Mouse (Mus musculus) pancreas, adult 10 weeks (tissue): ENCODE data around the gene Ankrd52. TPM values are rescaled to one million over a fixed set of nuclear protein-coding genes. Genes with fewer than 3 reads are reported as not detected.

Source experiments
- polyA plus RNA-seq: library from polyadenylated mRNA; stranded (reverse); fragments of 350-450 nt; fragmentation: Illumina TruSeq; extraction: RNeasy Lipid Tissue Mini Kit (QIAGEN cat#74804); gene quantifications from one replicate; pipeline ENCODE4 v1.2.3, GENCODE M21; 2015; ENCODE audit warnings: low read depth, low replicate concordance; ENCODE audit not compliant: insufficient read depth

Gene Ankrd52
- 5.5 TPM for polyA plus RNA-seq

GRCm38 (mm10) chr10:128376455-128377211 is at the start of gene Ankrd52:
TSS of gene Ankrd52 (plus strand) at chr10:128377115.

DNA sequence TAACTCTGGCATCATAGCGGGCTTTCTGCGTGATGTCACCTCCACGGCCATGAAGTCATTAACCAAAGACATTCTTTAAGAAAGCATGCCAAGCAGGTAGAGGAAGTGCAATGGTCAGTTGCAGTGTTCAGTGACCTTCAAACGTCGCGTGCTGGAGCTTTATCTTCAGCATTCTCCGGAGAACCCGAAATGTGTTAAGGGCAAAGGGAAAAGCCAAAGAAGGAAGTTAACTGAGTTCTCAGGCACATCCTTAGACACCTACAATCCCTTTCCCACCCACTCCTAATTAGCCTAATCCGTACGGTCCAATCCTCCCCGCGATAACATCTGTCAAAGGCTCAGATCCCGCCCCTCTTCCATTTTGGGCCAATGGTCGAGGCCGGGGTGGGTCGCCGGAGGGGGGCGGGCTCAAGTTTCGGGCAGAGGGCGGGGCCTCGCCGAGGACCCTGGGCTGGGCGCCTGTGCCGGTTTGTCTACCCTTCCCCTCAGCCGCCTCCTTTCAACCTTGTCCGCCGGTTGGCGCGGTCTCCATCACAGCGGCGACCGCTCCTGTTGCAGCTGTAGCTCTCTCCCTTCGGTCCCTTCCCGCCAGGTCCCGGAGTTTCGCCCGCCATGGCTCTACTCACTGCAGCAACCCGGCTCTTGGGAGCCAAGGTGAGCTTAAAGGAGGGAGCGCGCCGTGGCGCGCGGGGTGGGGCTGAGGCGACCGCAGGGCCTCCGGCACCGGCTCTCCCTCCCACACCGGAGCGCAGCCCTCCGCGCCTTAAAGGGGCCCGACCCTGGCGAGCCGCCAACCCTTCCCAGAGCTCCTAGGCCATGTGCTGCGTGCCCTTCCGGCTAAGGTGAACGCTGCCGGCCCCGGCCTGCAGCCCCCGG is 39.4 kb upstream of the Ankrd52 start, which contains the start of gene Cs:
Gene Cs, plus strand, starts transcription at position 429 of the 876 bp plus-strand sequence.

DNA sequence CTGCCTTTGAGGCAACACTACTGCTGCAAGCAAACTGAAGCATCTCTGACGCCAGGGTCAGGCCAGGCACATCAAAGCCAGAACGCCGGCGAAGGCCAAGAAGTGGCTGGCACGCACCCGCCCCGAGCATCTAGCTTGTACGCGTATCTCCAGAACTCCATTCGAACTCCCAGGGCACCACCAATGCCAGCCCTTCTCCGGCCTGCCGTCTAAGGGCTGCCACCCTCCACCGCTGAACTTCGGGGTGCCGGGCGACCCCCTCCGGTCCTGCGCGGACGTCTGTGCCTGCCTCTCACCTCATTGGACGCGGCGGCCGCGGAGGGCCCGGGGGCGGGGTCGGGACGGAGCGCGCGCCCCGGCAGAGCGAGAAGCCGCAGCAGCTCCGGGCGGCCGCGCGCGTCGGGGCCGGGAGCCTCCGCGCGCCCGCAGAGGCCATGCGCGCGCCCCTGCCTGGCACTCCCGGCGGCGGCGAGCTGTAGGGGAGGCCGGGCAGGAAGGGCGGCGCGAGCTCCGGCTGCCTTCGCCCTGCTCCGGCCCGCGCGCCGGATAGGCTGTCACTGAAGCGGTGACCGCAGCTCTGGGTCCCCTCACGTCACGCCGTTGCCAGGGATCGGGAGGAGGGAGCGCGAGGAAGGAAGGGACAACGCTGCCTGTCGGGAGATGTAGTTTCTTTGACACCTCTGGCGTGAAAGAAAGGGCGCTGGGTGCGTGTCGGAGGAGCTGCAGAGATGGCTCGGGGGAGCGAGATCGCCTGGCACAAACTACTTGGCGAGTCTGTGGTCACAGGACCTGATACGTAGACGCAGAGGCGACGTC is 8.3 kb upstream of the Ankrd52 start, which contains the start of gene Coq10a:
Gene Coq10a, minus strand, starts transcription at position 596 of the 816 bp plus-strand sequence.

DNA sequence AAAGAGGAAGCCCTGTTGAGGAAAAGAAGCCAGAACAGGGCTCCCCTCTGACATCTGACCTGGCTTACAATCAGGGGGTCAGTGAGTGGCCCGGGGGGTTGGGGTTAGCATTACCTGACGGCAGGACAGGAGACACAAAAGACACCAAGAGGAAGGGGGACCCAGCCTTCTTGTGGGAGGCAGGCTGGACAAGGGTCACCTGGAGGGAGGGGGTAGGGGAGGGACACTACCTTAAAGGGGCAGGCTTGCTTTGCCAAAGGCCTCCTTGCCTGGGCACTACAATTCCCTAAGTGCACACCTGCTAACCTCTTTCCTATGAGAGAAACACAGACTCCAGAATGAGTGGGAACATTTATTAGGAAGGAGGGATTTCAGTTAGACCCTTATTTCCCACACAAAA is 24.1 kb downstream of the Ankrd52 start, which contains the start of gene Slc39a5:
Gene Slc39a5, minus strand, starts transcription at position 174 of the 400 bp plus-strand sequence.

DNA sequence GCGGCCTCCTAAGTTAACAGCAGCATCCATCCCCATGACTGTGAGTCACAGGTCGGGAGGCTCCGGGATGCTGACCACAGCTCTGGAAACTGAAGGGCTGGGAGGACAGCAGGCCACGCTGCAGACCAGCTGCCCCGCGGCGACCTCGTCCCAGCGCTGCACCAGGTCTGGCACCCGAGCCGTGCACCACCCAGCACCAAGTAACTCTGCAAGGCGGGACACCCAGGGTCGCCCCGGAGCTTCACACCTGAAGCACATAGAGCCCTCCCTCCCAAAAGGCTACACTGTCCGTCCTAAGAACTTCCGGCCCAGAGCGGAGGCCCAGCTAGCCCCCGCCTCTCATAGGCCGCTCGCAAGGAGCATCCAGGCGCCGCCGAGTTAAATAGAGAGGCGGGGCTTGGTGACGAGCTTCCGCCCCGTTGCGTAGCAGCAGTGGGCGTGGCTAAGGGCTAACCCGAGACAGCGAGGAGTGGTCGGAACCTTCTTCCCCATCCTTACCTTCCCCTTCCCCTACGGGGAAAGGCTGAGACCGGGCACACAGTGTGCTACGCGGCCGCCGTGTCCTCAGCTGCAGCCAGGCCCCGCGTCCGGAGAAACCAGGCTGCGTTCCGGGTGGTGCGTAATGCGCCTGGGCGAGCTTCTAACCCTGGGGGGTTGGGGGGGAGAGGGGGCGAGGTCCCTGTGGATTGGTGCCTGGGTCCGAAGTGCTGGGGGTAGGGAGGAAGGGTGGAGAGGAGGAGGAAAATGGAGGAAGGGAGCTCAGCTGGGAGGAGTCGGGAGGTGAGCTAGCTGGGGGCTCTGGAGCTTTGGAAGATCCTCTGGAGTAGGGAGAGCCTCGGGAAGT is 34.5 kb downstream of the Ankrd52 start, which contains the start of the genes Nabp2 and Rnf41:
Gene Nabp2, minus strand, starts transcription at position 282 of the 844 bp plus-strand sequence.
Gene Rnf41, plus strand, starts transcription at position 447 of the 844 bp plus-strand sequence.

Other genes starting within 250 kb of the Ankrd52 start
- 11.2 TPM for gene Rbms2, start 196.8 kb upstream of the Ankrd52 start, polyA plus RNA-seq
- 37.5 TPM for gene Gls2, start 182.7 kb upstream of the Ankrd52 start, polyA plus RNA-seq
- 6.0 TPM for gene Spryd4, start 165.3 kb upstream of the Ankrd52 start, polyA plus RNA-seq
- gene Mip, start 151.3 kb upstream of the Ankrd52 start, polyA plus RNA-seq = not detected
- 5.8 TPM for gene Timeless, start 145.1 kb upstream of the Ankrd52 start, polyA plus RNA-seq
- gene Apon, start 123.0 kb upstream of the Ankrd52 start, polyA plus RNA-seq = not detected
- gene Apof, start 108.4 kb upstream of the Ankrd52 start, polyA plus RNA-seq = not detected
- gene Stat2, start 106.6 kb upstream of the Ankrd52 start, polyA plus RNA-seq = 12.1 TPM
- not detected for gene Il23a, start 78.4 kb upstream of the Ankrd52 start, polyA plus RNA-seq
- gene Pan2, start 73.8 kb upstream of the Ankrd52 start, polyA plus RNA-seq = 14.3 TPM
- 55.2 TPM for gene Cnpy2, start 54.7 kb upstream of the Ankrd52 start, polyA plus RNA-seq
- gene Cs, start 39.4 kb upstream of the Ankrd52 start, polyA plus RNA-seq = 18.2 TPM
- gene Coq10a, start 8.1 kb upstream of the Ankrd52 start, polyA plus RNA-seq = 21.3 TPM
- 127 TPM for gene Slc39a5, start 24.1 kb downstream of the Ankrd52 start, polyA plus RNA-seq
- 17.0 TPM for gene Nabp2, start 34.4 kb downstream of the Ankrd52 start, polyA plus RNA-seq
- gene Rnf41, start 34.5 kb downstream of the Ankrd52 start, polyA plus RNA-seq = 6.6 TPM
- gene Smarcc2, start 82.1 kb downstream of the Ankrd52 start, polyA plus RNA-seq = 24.6 TPM
- 403 TPM for gene Myl6, start 117.0 kb downstream of the Ankrd52 start, polyA plus RNA-seq
- gene Myl6b, start 121.6 kb downstream of the Ankrd52 start, polyA plus RNA-seq = not detected
- gene Esyt1, start 148.8 kb downstream of the Ankrd52 start, polyA plus RNA-seq = 15.7 TPM
- 2.5 TPM for gene Zc3h10, start 170.7 kb downstream of the Ankrd52 start, polyA plus RNA-seq
- 2,737 TPM for gene Rpl41, start 172.2 kb downstream of the Ankrd52 start, polyA plus RNA-seq
- gene Pa2g4, start 188.9 kb downstream of the Ankrd52 start, polyA plus RNA-seq = 20.2 TPM
- 2.9 TPM for gene Erbb3, start 212.5 kb downstream of the Ankrd52 start, polyA plus RNA-seq
- gene Rps26, start 249.6 kb downstream of the Ankrd52 start, polyA plus RNA-seq = 365 TPM